Comparison of ENCODE assay signal across 24 mouse cellular contexts in the genomic region with DNA sequence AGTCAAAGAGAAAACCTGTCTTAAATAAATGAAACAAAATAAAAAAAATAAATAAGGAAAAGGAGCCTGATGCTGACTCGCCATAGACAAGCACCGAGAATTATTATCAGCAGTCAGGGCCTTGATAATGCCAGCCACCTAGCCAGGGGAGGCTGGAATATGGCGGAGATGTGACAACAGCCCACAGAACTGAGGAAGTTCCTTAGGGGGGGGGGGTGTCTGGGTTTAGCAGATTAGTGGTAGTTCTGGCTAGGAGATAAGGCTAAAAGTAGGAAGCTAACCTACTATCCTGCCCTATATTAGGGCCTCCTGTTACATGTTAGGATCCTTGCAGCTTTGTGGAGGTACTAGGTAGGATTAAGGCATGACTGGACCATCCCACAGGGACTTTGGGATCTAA. TPM values are rescaled to one million over a fixed set of nuclear protein-coding genes. Genes with fewer than 3 reads are reported as not detected.
A peak's percentile ranks its signal among the peaks of the same experiment; 100 is the strongest.
DNase-seq lines count a peak whose midpoint lies in the region; ATAC-seq and TF ChIP-seq lines count a peak whose summit lies in the region.
"Had no signal": no experiment of that assay in that cellular context is flagged by ENCODE, and none has a peak within 500 bp of the region (broad histone marks: within the 10 kb centered on the region; RNA-seq: fewer than 3 reads in every experiment).

No protein-coding gene starts in this region.

- TF ChIP-seq CTCF in midbrain, postnatal 0 days (IDR thresholded peaks at IDR 0.05) = no peak
- TF ChIP-seq CTCF in kidney, adult 2 months (conservative IDR thresholded peaks at IDR 0.05; ENCODE audit: insufficient read depth, insufficient read length, low read depth, low read length) = no peak

- H3K27me3 ChIP-seq in liver, embryonic 11.5 days (replicated peaks; ENCODE audit: control insufficient read depth, insufficient read depth, low read length) = 0 out of 2 replicates have a peak, but pooled peaks cover 2% of the 10 kb centered on the region
- no peaks in the 10 kb centered on the region for H3K27me3 ChIP-seq in midbrain, embryonic 11.5 days (ENCODE audit: control insufficient read depth, insufficient read depth, low read length)
- no peaks in the 10 kb centered on the region for H3K27me3 ChIP-seq in midbrain, postnatal 0 days (ENCODE audit: insufficient read depth, low read length)
- H3K27me3 ChIP-seq in kidney, adult 2 months (replicated peaks; ENCODE audit: control insufficient read depth, insufficient read depth, low read length) = no peaks in the 10 kb centered on the region
- H3K27me3 ChIP-seq: forebrain, embryonic 13.5 days had no signal

- no peaks in the 10 kb centered on the region for H3K36me3 ChIP-seq in liver, embryonic 11.5 days (ENCODE audit: control insufficient read depth, insufficient read depth, low read length)
- no peaks in the 10 kb centered on the region for H3K36me3 ChIP-seq in midbrain, embryonic 11.5 days (ENCODE audit: control insufficient read depth, insufficient read depth, low read length)
- no peaks in the 10 kb centered on the region for H3K36me3 ChIP-seq in midbrain, postnatal 0 days (ENCODE audit: insufficient read depth, low read length)
- no peaks in the 10 kb centered on the region for H3K36me3 ChIP-seq in kidney, adult 2 months (ENCODE audit: control insufficient read depth, insufficient read depth, low read length)
- H3K36me3 ChIP-seq: hindbrain, embryonic 12.5 days had no signal

- H3K9ac ChIP-seq in liver, embryonic 11.5 days (ENCODE audit: low read depth, low read length) = no peak overlapping the region
- no peak overlapping the region for H3K9ac ChIP-seq in midbrain, embryonic 11.5 days (ENCODE audit: low read length)
- no peak overlapping the region for H3K9ac ChIP-seq in midbrain, postnatal 0 days (replicated peaks; ENCODE audit: low read length, poor library complexity, severe bottlenecking)
- H3K9ac ChIP-seq: forebrain, embryonic 13.5 days; forebrain, postnatal 0 days; hindbrain, embryonic 12.5 days had no signal

- ATAC-seq in liver, embryonic 11.5 days (replicated peaks; ENCODE audit: low FRiP score) = peak; percentile 70
- ATAC-seq in megakaryocyte, adult 5-6 weeks (ENCODE audit: poor library complexity, severe bottlenecking) = peak; percentile 18; the same call in 1 of the 2 replicates
- ATAC-seq in midbrain, embryonic 11.5 days (ENCODE audit: low FRiP score) = no peak
- no peak for ATAC-seq in midbrain, postnatal 0 days (ENCODE audit: low FRiP score)
- ATAC-seq: activated CD4-positive, CD25-positive, alpha-beta regulatory T cell, adult 4 months; forebrain, embryonic 13.5 days; forebrain, postnatal 0 days; hindbrain, embryonic 16.5 days; inflammation-experienced regulatory T-cells, adult 6 months had no signal

- no peak overlapping the region for H3K4me3 ChIP-seq in liver, embryonic 11.5 days (ENCODE audit: low read depth, low read length)
- H3K4me3 ChIP-seq in midbrain, embryonic 11.5 days (ENCODE audit: low read depth, low read length) = no peak overlapping the region
- H3K4me3 ChIP-seq in midbrain, postnatal 0 days (ENCODE audit: low read depth, low read length) = no peak overlapping the region
- H3K4me3 ChIP-seq in kidney, adult 2 months (ENCODE audit: insufficient read depth, low read depth, low read length) = no peak overlapping the region
- H3K4me3 ChIP-seq: forebrain, embryonic 13.5 days; gastrocnemius, adult 2 months; hindbrain, embryonic 12.5 days had no signal

- WGBS in liver, embryonic 11.5 days = 42% methylated on average over 3 of the region's 3 CpGs
- 82% methylated on average over 3 of the region's 3 CpGs for WGBS in midbrain, embryonic 11.5 days
- WGBS in midbrain, postnatal 0 days = 97% methylated on average over 3 of the region's 3 CpGs
- WGBS in kidney, adult 2 months = 91% methylated on average over 3 of the region's 3 CpGs

- no peak for TF ChIP-seq POLR2A in kidney, adult 2 months (IDR thresholded peaks at IDR 0.05; ENCODE audit: low read depth, low read length)

- H3K9me3 ChIP-seq in liver, embryonic 11.5 days (ENCODE audit: control insufficient read depth, low read length) = no peaks in the 10 kb centered on the region
- H3K9me3 ChIP-seq in midbrain, embryonic 11.5 days (ENCODE audit: control insufficient read depth, low read length) = no peaks in the 10 kb centered on the region
- H3K9me3 ChIP-seq in midbrain, postnatal 0 days (ENCODE audit: low read length) = no peaks in the 10 kb centered on the region
- H3K9me3 ChIP-seq: forebrain, embryonic 13.5 days; hindbrain, embryonic 12.5 days had no signal

- DNase-seq in 416B (ENCODE audit: low read depth) (peak; percentile 77), MEL-GATA-1-ER (ENCODE audit: extremely low read depth, low read depth) (peak; percentile 78)
- DNase-seq in liver, embryonic 11.5 days (ENCODE audit: low spot score) = no peak
- no peak for DNase-seq in midbrain, embryonic 11.5 days (ENCODE audit: low spot score, missing footprints)
- DNase-seq in frontal cortex, postnatal 25 days (ENCODE audit: low spot score in 2 of 2) = no peak
- no peak for DNase-seq in midbrain, postnatal 0 days (ENCODE audit: low spot score)
- no peak for DNase-seq in kidney, adult 2 months
- DNase-seq: adrenal gland, postnatal 36 days; cerebellum, adult 11 months; cerebellum, adult 8-10 months; cerebellum, postnatal 25 days; forebrain, postnatal 0 days; gastrocnemius, adult 2 months; gastrocnemius, postnatal 25 days; heart, adult 11 months; heart, postnatal 10 days; heart, postnatal 4 days had no signal

- no peak overlapping the region for H3K4me2 ChIP-seq in liver, embryonic 11.5 days
- H3K4me2 ChIP-seq in midbrain, embryonic 11.5 days = no peak overlapping the region
- H3K4me2 ChIP-seq in midbrain, postnatal 0 days (ENCODE audit: low read depth, low read length, poor library complexity, severe bottlenecking) = no peak overlapping the region
- H3K4me2 ChIP-seq: forebrain, embryonic 13.5 days; hindbrain, embryonic 12.5 days had no signal

- no peak overlapping the region for H3K27ac ChIP-seq in liver, embryonic 11.5 days (ENCODE audit: low read depth, low read length)
- H3K27ac ChIP-seq in midbrain, embryonic 11.5 days (ENCODE audit: low read depth, low read length) = no peak overlapping the region
- no peak overlapping the region for H3K27ac ChIP-seq in midbrain, postnatal 0 days (ENCODE audit: low read depth, low read length)
- no peak overlapping the region for H3K27ac ChIP-seq in kidney, adult 2 months (ENCODE audit: insufficient read depth, low read depth, low read length)
- H3K27ac ChIP-seq: forebrain, embryonic 13.5 days; gastrocnemius, adult 2 months; hindbrain, embryonic 12.5 days had no signal

- H3K4me1 ChIP-seq in liver, embryonic 11.5 days (replicated peaks; ENCODE audit: control insufficient read depth, insufficient read depth, low read length) = no peaks in the 10 kb centered on the region
- no peaks in the 10 kb centered on the region for H3K4me1 ChIP-seq in midbrain, embryonic 11.5 days (ENCODE audit: control insufficient read depth, insufficient read depth, low read length)
- H3K4me1 ChIP-seq in midbrain, postnatal 0 days (ENCODE audit: insufficient read depth, low read length) = no peaks in the 10 kb centered on the region
- no peaks in the 10 kb centered on the region for H3K4me1 ChIP-seq in kidney, adult 2 months (ENCODE audit: control insufficient read depth, insufficient read depth, low read length)
- H3K4me1 ChIP-seq: forebrain, embryonic 13.5 days; hindbrain, embryonic 12.5 days had no signal

RNA-seq across cellular contexts. Expression of a gene that starts 3.6 kb away (rescaled TPM):
- 2.4 and 3.1 TPM in 2 replicates for polyA plus RNA-seq in liver, embryonic 11.5 days (2014; fragmentation: Nextera tagmentation; extraction: Ambion mirVana)
- total RNA-seq in megakaryocyte, adult 5-6 weeks (2015) = 214 and 215 TPM in 2 replicates
- total RNA-seq in megakaryocyte, adult 5-6 weeks (2017) = 103 and 121 TPM in 2 replicates
- 0.26 and 0.59 TPM in 2 replicates for polyA plus RNA-seq in midbrain, embryonic 11.5 days (2014; fragmentation: Nextera tagmentation; extraction: Ambion mirVana)
- total RNA-seq in midbrain, postnatal 0 days (2014; rRNA removed) = 0.24 and 2.2 TPM in 2 replicates
- polyA plus RNA-seq in midbrain, postnatal 0 days (2015; fragmentation: Nextera tagmentation; extraction: Ambion mirVana) = 0.34 and 0.60 TPM in 2 replicates
- polyA plus RNA-seq in kidney, adult 2 months (2012; rRNA removed) = 1.3 and 2.2 TPM in 2 replicates
- total RNA-seq: CH12.LX had no signal

RNA-seq across cellular contexts. Expression of a gene that starts 18.7 kb away (rescaled TPM):
- polyA plus RNA-seq in liver, embryonic 11.5 days (2014; fragmentation: Nextera tagmentation; extraction: Ambion mirVana) = 186 and 190 TPM in 2 replicates
- total RNA-seq in megakaryocyte, adult 5-6 weeks (2015) = 120 and 147 TPM in 2 replicates
- 64.5 and 68.3 TPM in 2 replicates for total RNA-seq in megakaryocyte, adult 5-6 weeks (2017)
- polyA plus RNA-seq in midbrain, embryonic 11.5 days (2014; fragmentation: Nextera tagmentation; extraction: Ambion mirVana) = 140 and 155 TPM in 2 replicates
- 53.8 and 73.2 TPM in 2 replicates for total RNA-seq in midbrain, postnatal 0 days (2014; rRNA removed)
- polyA plus RNA-seq in midbrain, postnatal 0 days (2015; fragmentation: Nextera tagmentation; extraction: Ambion mirVana) = 137 and 151 TPM in 2 replicates
- 38.2 and 49.4 TPM in 2 replicates for polyA plus RNA-seq in kidney, adult 2 months (2012; rRNA removed)

RNA-seq across cellular contexts. Expression of a gene that starts 30.4 kb away (rescaled TPM):
- polyA plus RNA-seq in liver, embryonic 11.5 days (2014; fragmentation: Nextera tagmentation; extraction: Ambion mirVana) = 6.6 TPM in 2 replicates
- total RNA-seq in megakaryocyte, adult 5-6 weeks (2015) = 0.75 and 0.83 TPM in 2 replicates
- 4.0 and 5.7 TPM in 2 replicates for total RNA-seq in megakaryocyte, adult 5-6 weeks (2017)
- 22.5 and 25.9 TPM in 2 replicates for polyA plus RNA-seq in midbrain, embryonic 11.5 days (2014; fragmentation: Nextera tagmentation; extraction: Ambion mirVana)
- 19.1 and 34.3 TPM in 2 replicates for total RNA-seq in midbrain, postnatal 0 days (2014; rRNA removed)
- polyA plus RNA-seq in midbrain, postnatal 0 days (2015; fragmentation: Nextera tagmentation; extraction: Ambion mirVana) = 47.7 and 50.2 TPM in 2 replicates
- 2.5 and 3.3 TPM in 2 replicates for polyA plus RNA-seq in kidney, adult 2 months (2012; rRNA removed)

Comparison
In these comparisons a context has a peak if more than half of its experiments do, and no peak if none do; other contexts are left out.
1. DNase-seq: peak in 416B (single experiment) and MEL-GATA-1-ER (single experiment); none in liver, embryonic 11.5 days (single experiment), midbrain, embryonic 11.5 days (single experiment), frontal cortex, postnatal 25 days (0 of 2), midbrain, postnatal 0 days (single experiment) and kidney, adult 2 months (single experiment).
2. ATAC-seq: peak in liver, embryonic 11.5 days (single experiment) and megakaryocyte, adult 5-6 weeks (single experiment); none in midbrain, embryonic 11.5 days (single experiment) and midbrain, postnatal 0 days (single experiment).